Mouse (Mus musculus) right cerebral cortex, postnatal 4 days (tissue): ENCODE measurements around the gene Cenpe.
A peak's percentile ranks its signal among the peaks of the same experiment; 100 is the strongest.
"Not testable (repeated sequence)": the region's sequence is repeated elsewhere in the genome, so short reads cannot be mapped to it uniquely, and the experiment has no call there.

Experiments
- DNase-seq: peaks from one replicate; pipeline ENCODE4 v3.0.0-alpha.2; 2022

Cenpe gene

DNA sequence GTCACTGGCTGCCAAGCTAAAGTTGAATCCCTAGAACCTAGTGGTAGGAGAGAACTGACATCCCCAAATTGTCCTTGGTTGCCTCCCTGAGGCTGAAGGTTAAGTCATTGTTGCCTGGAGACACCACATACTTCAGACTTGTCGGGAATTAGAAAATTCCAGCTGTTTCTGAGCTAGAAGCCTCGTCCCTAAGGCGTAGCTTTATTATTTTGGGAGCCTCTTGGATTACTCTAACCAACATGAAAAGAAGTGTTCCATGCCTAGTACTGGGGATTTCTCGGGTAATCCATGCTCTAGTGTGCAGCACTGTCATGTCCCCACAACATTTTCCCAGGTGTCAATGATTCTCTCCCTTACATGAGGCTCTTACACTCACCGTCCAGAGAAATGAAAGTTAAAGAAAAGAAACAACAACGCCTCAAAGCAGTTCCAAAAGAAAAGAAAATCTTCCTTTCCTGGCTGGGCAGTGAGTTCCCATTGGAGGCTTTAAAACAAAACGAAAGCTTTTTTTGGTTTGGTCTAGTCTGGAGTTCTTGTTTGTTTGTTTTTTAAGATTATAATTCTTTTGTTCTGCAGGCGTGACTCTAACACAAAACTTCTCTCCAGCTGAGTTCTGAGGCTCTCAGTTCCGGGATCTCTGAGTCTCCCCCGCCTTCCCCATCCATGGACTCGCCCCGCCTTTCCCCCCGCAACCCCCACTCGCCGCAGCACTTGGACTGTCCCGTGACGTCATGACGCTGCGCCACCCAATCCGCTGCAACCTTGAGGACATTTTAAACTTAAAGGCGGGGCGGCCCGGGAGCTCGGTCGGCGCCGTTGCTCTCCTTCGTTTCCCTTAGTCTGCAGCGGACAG, at the start of gene Cenpe:
Cenpe (plus strand) TSS at position 733 of the 853 bp plus-strand sequence.
- peak; percentile 92 for DNase-seq

GRCm38 (mm10) chr3:135171898-135172446, 40.4 kb upstream of the Cenpe start:
- DNase-seq, result no peak

DNA sequence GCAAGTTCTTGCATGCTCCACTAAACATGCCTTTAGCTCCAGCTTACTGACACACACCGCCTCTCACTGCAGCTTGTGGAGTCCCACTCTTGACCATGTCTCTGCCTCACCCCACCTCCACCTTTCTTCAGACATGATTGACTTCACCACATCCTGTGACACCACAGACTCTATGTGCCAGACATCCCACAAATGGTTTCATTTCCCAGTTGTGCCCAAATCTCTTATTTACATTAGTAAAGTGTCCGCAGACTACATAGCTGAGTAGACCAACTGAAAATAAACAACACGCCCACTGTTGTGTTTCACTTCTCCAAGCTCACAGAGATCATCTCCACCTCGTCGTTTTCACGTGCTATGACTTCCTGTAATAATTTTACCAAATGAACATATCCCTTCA, 20.5 kb upstream of the Cenpe start:
- no peak for DNase-seq

DNA sequence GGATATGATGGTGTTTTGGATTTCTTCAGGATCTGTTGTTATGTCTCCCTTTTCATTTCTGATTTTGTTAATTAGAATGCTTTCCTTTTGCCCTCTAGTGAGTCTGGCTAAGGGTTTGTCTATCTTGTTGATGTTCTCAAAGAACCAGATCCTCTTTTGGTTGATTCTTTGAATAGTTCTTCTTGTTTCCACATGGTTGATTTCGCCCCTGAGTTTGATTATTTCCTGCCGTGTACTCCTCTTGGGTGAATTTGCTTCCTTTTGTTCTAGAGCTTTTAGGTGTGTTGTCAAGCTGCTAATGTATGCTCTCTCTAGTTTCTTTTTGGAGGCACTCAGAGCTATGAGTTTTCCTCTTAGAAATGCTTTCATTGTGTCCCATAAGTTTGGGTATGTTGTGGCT, 14.3 kb upstream of the Cenpe start:
- not testable (repeated sequence) for DNase-seq

GRCm38 (mm10) chr3:135200409-135201303, 11.7 kb upstream of the Cenpe start:
- DNase-seq, result no peak

GRCm38 (mm10) chr3:135206621-135207020, 5.7 kb upstream of the Cenpe start:
- DNase-seq, result peak; percentile 51

DNA sequence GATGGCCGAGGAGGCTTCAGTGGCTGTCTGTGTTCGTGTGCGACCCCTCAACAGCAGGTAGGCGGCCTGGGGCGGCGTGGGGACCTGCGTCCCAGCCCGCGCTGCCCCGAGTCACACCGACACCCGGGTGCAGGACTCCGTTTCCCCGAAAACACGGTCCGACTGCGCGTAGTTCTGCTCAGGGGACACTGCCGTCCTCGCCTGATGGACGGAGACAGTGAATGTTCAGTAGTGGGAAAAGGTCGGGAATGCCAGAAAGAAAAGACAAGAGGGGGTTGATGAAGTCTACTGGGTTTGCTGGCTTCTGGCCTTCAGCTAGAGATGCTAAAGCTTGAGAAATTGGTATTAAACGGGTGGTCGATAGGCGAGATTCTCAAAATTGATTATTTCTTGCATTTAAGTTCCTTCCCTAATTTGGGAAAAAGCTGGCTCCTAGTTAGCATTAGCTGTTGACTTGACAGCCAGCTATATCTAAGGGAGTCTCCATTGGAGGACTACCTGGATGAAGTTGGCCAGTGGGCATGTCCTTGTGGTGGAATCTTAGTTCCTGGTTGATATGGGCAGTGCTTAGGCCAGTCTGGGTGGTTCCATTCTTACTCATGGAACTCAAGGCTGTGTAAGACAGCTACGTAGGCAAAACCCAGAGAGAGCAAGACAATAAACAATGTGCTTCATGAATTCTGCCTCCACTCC, 467 bp downstream of the Cenpe start:
- no peak for DNase-seq

DNA sequence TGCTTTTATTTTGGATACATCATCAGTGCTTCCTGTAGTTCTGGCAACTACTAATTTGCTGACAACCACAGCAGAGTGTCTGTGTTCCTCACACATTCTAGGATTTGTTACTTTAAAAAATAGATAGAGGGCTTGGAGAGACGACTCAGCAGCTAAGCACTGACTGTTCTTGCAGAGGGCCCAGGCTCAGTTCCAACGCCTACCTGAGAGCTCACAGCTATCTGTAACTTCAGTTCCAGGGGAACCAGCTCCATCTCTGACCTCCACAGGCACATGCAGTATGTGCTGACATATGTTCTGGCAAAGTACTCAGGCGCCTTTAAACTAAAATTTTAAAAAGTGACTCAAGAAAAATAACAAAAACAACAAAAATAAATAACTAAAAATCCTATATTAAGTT, 19.7 kb downstream of the Cenpe start:
- no peak for DNase-seq

DNA sequence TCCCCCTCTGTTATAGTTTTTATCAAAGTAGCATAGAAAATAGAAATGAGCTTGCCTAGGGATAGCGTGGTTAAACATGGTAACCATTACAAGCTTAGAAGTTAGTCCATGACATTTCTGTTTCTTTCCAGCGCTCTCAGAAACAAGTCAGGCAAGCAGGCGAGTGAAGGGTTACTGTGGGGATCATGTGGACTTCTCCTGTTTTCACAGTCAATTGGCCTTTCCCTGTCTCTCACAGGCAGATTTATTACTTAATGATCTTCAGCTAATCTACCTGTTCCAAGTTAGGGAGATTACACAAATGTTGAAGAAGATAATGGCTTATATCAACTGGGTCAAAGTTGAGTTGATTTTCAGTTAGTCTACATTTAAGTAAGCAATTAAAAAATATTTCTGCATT, 20.1 kb downstream of the Cenpe start:
- DNase-seq, result no peak

DNA sequence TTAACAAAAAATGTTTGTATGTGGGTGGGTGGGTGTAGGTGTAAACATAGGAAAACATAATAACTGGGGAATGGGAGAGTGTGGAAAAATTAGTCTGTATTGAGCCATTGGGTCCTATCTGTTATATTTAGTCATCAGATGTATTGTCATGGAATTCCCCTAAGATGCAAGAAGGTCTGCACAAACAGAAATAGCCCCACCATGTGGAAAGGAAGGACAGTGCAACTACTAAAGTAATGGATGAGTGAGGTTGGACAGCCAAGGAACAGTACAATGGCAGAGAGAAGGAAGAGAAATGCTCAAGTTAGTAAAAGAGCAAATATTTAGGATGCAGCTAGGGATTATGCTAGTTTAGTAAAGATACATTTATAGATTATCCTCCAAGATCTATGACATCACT, 33.4 kb downstream of the Cenpe start:
- DNase-seq, result no peak

DNA sequence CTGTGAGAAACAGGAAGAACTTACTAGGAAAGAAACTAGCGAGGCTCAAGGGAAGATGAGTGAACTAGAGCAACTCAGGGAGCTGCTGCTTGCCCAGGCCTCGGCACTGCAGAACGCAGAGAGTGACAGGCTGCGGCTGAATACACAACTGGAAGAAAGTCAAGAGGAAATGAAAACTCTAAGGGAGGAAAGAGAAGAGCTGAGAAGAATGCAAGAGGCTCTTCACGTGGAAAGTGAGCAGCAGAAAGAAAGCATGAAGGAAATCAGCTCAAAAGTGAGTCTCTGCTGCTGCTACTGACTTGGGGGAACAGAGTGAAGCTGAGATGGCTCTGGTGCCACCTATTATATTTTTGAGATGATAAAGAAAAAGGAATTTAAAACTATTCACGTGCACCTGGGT, 34.5 kb downstream of the Cenpe start:
- no peak for DNase-seq

- DNase-seq, result no peak
Measured at GRCm38 (mm10) chr3:135249104-135249503, 36.8 kb downstream of the Cenpe start.

DNA sequence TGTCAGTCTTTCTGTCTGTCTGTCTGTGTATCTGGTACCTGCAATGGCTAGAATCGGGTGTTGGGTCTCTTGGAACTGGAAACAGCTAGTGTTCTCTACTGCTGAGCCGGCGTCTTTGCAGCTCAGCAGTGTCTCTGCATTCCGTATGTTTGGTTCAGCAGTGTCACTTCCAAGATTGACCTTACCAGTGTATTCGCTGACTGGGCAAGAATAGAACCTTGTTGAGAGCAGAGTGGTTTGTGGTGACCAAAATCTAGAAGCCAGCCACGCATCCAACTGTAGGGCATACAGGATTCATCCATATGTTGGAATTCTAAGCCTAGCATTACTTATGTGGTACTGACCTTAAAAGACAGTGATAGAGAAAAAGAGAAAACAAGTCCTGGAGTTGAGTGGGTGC, 39.5 kb downstream of the Cenpe start:
- no peak for DNase-seq

- DNase-seq, result no peak
Measured at GRCm38 (mm10) chr3:135254784-135255183, 42.4 kb downstream of the Cenpe start.

- DNase-seq, result no peak
Measured at GRCm38 (mm10) chr3:135258919-135259318, 46.6 kb downstream of the Cenpe start.

- DNase-seq, result no peak
Measured at GRCm38 (mm10) chr3:135260233-135260632, 47.9 kb downstream of the Cenpe start.

DNA sequence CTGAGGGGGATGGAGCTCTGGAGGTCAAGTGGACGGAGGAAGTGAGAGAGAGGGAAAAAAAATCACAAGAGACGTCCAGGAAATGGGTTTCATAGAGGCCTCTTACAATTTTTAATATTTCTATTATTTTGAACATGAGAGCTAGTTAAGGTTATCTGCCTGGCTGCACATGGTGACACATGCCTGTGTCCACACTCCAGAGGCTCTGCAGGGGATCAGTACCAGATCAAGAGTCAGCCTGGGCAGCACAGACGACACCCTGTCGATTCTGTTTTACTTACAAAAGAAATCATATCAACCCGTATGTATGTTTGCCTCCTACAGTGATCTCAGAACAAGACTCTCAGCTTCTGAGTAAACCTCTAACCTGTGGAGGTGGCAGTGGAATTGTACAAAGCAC, 56.3 kb downstream of the Cenpe start:
- no peak for DNase-seq

GRCm38 (mm10) chr3:135269391-135269990, 57.2 kb downstream of the Cenpe start:
- DNase-seq, result no peak

DNA sequence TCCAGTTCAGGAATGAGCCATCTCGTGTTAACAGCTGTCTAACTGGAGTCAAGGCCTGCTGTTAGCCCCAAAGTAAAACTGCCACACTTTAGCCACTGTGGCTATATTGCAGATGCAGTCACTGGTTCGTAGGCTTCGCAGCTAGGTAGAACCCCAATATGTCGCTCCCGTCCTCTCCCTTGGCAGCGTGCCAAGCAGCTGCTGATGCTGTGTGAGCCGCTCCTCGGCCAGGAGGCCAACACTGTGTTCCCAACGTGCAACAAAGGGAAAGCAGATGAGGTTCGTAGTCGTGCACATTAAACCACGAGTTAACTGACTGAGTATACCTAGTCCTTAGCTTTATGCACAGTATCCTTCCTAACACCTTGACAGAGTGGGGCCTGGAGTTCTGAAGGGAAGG, 60.3 kb downstream of the Cenpe start:
- DNase-seq, result no peak

GRCm38 (mm10) chr3:135273047-135273446, 60.7 kb downstream of the Cenpe start:
- DNase-seq, result no peak

DNA sequence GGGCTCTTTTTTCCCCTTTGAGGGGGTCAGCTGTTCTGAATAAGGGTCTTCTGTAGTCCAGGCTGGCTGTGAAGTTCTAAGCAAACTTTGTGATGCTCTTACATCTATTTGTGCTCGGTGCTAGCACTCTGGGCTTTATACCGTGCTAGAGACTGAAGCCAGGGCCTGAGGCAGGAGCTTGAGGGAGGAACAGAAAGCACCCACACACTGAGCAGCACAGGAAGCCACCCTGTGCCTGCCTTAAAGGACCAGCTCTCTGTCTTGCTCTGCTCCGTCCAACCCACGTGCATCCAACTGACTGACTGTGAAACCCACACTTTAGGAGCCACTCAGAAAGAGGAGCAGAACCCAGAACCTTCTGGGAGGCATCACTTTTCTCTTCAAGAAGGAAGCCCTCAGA, 67.8 kb downstream of the Cenpe start:
- no peak for DNase-seq

DNA sequence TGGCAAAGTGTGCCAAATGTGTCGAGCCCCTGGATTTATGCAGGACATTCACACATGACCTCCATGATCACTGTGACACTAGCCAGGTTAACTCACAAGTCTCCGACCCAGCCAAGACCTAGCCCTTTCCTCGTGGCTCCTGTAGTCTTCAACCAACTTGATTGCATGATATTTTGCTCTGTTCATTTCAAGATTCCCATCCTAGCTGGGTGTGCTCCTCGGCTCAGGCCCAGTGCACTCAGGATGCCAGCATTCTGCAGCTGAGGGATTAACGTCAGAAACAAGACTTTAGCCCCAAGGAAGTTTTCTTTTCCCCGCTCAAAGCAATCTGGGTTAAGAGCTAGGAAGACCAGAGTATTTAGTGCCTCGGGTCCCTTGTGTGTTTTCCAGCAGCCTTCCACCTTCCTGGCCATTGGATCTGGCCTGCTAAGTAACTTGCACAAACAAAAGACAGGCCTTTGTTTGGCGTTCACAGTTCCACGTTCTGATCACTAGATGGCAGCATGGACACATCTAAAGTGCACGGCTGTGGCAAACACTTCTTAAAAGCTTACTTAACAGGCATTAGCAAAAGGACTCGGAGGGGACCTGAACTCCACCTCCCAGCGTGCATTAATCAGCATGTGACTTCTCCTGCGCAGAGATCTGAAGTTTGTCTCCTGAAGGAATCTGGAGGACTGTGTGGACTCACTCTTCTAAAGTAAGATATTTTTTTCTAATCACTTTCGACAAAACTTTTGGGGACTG, 68.5 kb downstream of the Cenpe start, which contains the start of gene Bdh2:
Bdh2 (plus strand) TSS at position 553 of the 747 bp plus-strand sequence.
- DNase-seq, result peak; percentile 59
